Mouse (Mus musculus) fat pad, adult 2 months (tissue): Measurements from ENCODE around the gene Morn3.

ENCODE experiments used
- DNase-seq: peaks from one replicate; pipeline ENCODE4 v3.0.0-alpha.2; 2011; ENCODE audit warnings: low read depth, low spot score; ENCODE audit errors: extremely low read depth

Morn3 gene

GRCm38 (mm10) chr5:123024965-123025573, 21.7 kb downstream of the Morn3 start:
- DNase-seq = no peak

- DNase-seq = no peak
These were observed 22.5 kb downstream of the Morn3 start for GRCm38 (mm10) chr5:123024312-123024711.

- no peak for DNase-seq
These were observed 23.8 kb downstream of the Morn3 start for GRCm38 (mm10) chr5:123023049-123023448.

GRCm38 (mm10) chr5:123021438-123021837, 25.4 kb downstream of the Morn3 start:
- no peak for DNase-seq

- DNase-seq = no peak
These were observed 26.4 kb downstream of the Morn3 start for GRCm38 (mm10) chr5:123020426-123020825.

GRCm38 (mm10) chr5:123019336-123020016, 27.3 kb downstream of the Morn3 start:
- DNase-seq = no peak

GRCm38 (mm10) chr5:123017504-123017903, 29.3 kb downstream of the Morn3 start:
- no peak for DNase-seq

GRCm38 (mm10) chr5:123015915-123016314, 30.9 kb downstream of the Morn3 start:
- no peak for DNase-seq

GRCm38 (mm10) chr5:123014753-123015701, 31.8 kb downstream of the Morn3 start, which contains the start of gene Orai1:
Orai1 (plus strand) TSS chr5:123015074.
- DNase-seq = peak; percentile 57

GRCm38 (mm10) chr5:123013599-123014315, 33.1 kb downstream of the Morn3 start:
- DNase-seq = no peak

GRCm38 (mm10) chr5:123011705-123012104, 35.1 kb downstream of the Morn3 start:
- DNase-seq = no peak

- no peak for DNase-seq
These were observed 36.0 kb downstream of the Morn3 start for GRCm38 (mm10) chr5:123010806-123011205.

- no peak for DNase-seq
These were observed 36.9 kb downstream of the Morn3 start for GRCm38 (mm10) chr5:123009873-123010272.

- DNase-seq = no peak
These were observed 37.8 kb downstream of the Morn3 start for GRCm38 (mm10) chr5:123008877-123009493.

- no peak for DNase-seq
These were observed 40.9 kb downstream of the Morn3 start for GRCm38 (mm10) chr5:123005716-123006592.

GRCm38 (mm10) chr5:123000901-123001300, 45.9 kb downstream of the Morn3 start:
- no peak for DNase-seq

GRCm38 (mm10) chr5:122997205-122998204, 49.3 kb downstream of the Morn3 start:
- no peak for DNase-seq

GRCm38 (mm10) chr5:122994910-122995309, 51.9 kb downstream of the Morn3 start:
- no peak for DNase-seq
